Mouse (Mus musculus) forebrain, embryonic 12.5 days (tissue): ENCODE data around the gene Abcc4. TPM values are rescaled to one million over a fixed set of nuclear protein-coding genes. Genes with fewer than 3 reads are reported as not detected.

Experiments
- ATAC-seq: fragments of 200-750 bp; cut with Nextera tagmentation; 2 replicates; pipeline ENCODE4 v1.8.0; 2017; ENCODE audit warnings: moderate TSS enrichment; ENCODE audit not compliant: low FRiP score
- H3K27ac ChIP-seq: fragments of 300-500 bp; sonication (generic); 2 replicates; pipeline ENCODE4 v1.5.1; 2016; ENCODE audit warnings: mild to moderate bottlenecking
- H3K27me3 ChIP-seq: fragments of 300-500 bp; sonication (generic); 2 replicates; pipeline ENCODE4 v1.6.1; 2016; ENCODE audit warnings: mild to moderate bottlenecking
- H3K36me3 ChIP-seq: fragments of 300-500 bp; sonication (generic); replicated peaks from 2 replicates; pipeline ENCODE4 v1.6.1; 2016; ENCODE audit warnings: mild to moderate bottlenecking
- H3K4me1 ChIP-seq: fragments of 300-500 bp; sonication (generic); 2 replicates; pipeline ENCODE4 v1.6.1; 2016
- H3K4me2 ChIP-seq: fragments of 300-500 bp; sonication (generic); 2 replicates; pipeline ENCODE4 v1.6.1; 2016; ENCODE audit warnings: mild to moderate bottlenecking, moderate library complexity
- H3K4me3 ChIP-seq: fragments of 300-500 bp; sonication (generic); replicated peaks from 2 replicates; pipeline ENCODE4 v1.5.1; 2016; ENCODE audit warnings: mild to moderate bottlenecking
- H3K9ac ChIP-seq: fragments of 300-500 bp; sonication (generic); 2 replicates; pipeline ENCODE4 v1.6.1; 2016; ENCODE audit warnings: mild to moderate bottlenecking
- H3K9me3 ChIP-seq: fragments of 300-500 bp; sonication (generic); 2 replicates; pipeline ENCODE4 v1.6.1; 2016
- WGBS: fragments of 180-500 bp; shearing (Covaris S2); methylation state at CpG from one replicate; pipeline ENCODE4 v1.1.7; 2016; 5-methylcytosine and 5-hydroxymethylcytosine counted together
- polyA plus RNA-seq: library from polyadenylated mRNA; unstranded; fragments of >200 nt; fragmentation: Nextera tagmentation; extraction: Ambion mirVana; gene quantifications from 2 replicates; pipeline ENCODE4 v1.2.1, GENCODE M21; 2016

Abcc4 gene
- polyA plus RNA-seq, 1 experiment from 2014 or later, result 2.1 TPM

- Histone ChIP-seq H3K4me1 (peaks cover 6% of the 10 kb centered on the region; the same call in 1 of the 2 replicates), H3K9me3 (no peaks in the 10 kb centered on the region), H3K27me3 (peaks cover 2% of the 10 kb centered on the region; the same call in 1 of the 2 replicates), H3K27ac (no peak overlapping the region), H3K4me2 (no peak overlapping the region), H3K4me3 (no peak overlapping the region), H3K9ac (no peak overlapping the region), H3K36me3 (no peaks in the 10 kb centered on the region)
- 97% methylated on average over 11 of the region's 11 CpGs for WGBS
- no peak for ATAC-seq
These were observed 95.2 kb downstream of the Abcc4 start for GRCm38 (mm10) chr14:118610786-118611185.

DNA sequence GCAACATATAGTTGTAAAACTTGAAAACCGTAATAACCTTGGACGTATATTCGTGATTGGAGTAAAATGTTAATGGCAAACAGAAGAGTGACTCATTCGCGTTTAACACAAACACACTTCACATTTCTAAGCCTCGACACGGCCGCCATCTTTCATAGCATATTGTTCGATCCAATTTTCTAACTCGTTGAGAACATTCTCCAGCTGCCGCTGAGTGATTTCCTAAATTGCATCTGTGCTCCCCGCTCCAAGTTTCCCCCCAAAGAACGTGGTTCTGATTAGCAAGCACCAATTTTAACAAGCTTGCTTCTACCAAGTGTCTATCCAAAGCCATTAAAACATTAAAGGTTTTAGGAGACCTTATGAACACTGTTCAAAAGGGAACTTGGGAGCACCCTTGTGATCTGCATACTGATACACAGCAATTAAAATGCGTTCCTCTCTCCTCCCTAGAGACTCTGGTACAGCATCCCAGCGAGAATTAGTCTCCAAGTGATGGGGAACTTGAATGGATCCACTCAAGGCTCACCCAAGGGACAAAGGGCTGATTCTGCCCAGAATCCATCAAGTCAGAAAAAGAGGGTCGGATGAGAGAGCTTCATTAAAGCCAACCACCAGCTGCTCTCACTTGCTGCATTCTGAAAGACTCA lies 97.1 kb downstream of the Abcc4 start:
- H3K9me3 ChIP-seq, result no peaks in the 10 kb centered on the region
- peaks cover 6% of the 10 kb centered on the region; the same call in 1 of the 2 replicates for H3K4me1 ChIP-seq
- no peak overlapping the region for H3K4me2 ChIP-seq
- H3K9ac ChIP-seq, result no peak overlapping the region
- H3K36me3 ChIP-seq, result no peaks in the 10 kb centered on the region
- H3K4me3 ChIP-seq, result no peak overlapping the region
- H3K27ac ChIP-seq, result peak overlapping the region; percentile 43
- ATAC-seq, result peak; percentile 80; the same call in 1 of the 2 replicates
- peaks cover 2% of the 10 kb centered on the region; the same call in 1 of the 2 replicates for H3K27me3 ChIP-seq
- WGBS, result 41% methylated on average over 16 of the region's 16 CpGs

DNA sequence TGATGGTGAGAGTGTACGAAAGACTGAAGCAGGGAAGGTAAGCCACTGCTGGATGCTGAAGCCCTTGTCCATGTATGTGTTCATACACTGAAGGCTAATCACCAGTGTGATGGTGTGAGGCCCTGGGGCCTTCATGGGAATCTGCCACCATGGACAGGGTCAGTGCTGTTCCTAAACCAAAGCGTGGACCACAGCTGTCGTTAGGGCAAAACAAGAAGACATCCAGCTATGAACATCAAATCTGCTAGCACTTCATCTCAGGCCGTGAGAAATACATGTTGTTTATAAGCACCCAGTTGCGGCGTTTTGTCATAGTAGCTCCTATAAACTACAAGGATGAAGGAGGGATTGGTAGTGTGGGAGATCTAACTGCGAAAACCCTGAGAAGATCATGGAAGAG lies 97.7 kb downstream of the Abcc4 start:
- Histone ChIP-seq H3K36me3 (no peaks in the 10 kb centered on the region), H3K4me3 (no peak overlapping the region), H3K27ac (peak overlapping the region; percentile 43), H3K9ac (no peak overlapping the region), H3K4me2 (no peak overlapping the region), H3K9me3 (no peaks in the 10 kb centered on the region), H3K4me1 (peaks cover 6% of the 10 kb centered on the region; the same call in 1 of the 2 replicates), H3K27me3 (peaks cover 2% of the 10 kb centered on the region; the same call in 1 of the 2 replicates)
- WGBS, result 91% methylated on average over 7 of the region's 7 CpGs
- no peak for ATAC-seq

GRCm38 (mm10) chr14:118606476-118606875 lies 99.5 kb downstream of the Abcc4 start:
- H3K4me2 ChIP-seq, result no peak overlapping the region
- 86% methylated on average over 9 of the region's 9 CpGs for WGBS
- H3K27me3 ChIP-seq, result peaks cover 2% of the 10 kb centered on the region; the same call in 1 of the 2 replicates
- no peak overlapping the region for H3K4me3 ChIP-seq
- no peaks in the 10 kb centered on the region for H3K36me3 ChIP-seq
- no peak for ATAC-seq
- H3K4me1 ChIP-seq, result peaks cover 10% of the 10 kb centered on the region
- no peak overlapping the region for H3K9ac ChIP-seq
- H3K27ac ChIP-seq, result no peak overlapping the region
- no peaks in the 10 kb centered on the region for H3K9me3 ChIP-seq

GRCm38 (mm10) chr14:118604903-118605302 lies 101.1 kb downstream of the Abcc4 start:
- peaks cover 21% of the 10 kb centered on the region for H3K4me1 ChIP-seq
- H3K9me3 ChIP-seq, result no peaks in the 10 kb centered on the region
- no peak overlapping the region for H3K9ac ChIP-seq
- peaks cover 2% of the 10 kb centered on the region; the same call in 1 of the 2 replicates for H3K27me3 ChIP-seq
- H3K4me2 ChIP-seq, result no peak overlapping the region
- ATAC-seq, result no peak
- no peaks in the 10 kb centered on the region for H3K36me3 ChIP-seq
- no peak overlapping the region for H3K4me3 ChIP-seq
- no peak overlapping the region for H3K27ac ChIP-seq
- 98% methylated on average over 2 of the region's 2 CpGs for WGBS

DNA sequence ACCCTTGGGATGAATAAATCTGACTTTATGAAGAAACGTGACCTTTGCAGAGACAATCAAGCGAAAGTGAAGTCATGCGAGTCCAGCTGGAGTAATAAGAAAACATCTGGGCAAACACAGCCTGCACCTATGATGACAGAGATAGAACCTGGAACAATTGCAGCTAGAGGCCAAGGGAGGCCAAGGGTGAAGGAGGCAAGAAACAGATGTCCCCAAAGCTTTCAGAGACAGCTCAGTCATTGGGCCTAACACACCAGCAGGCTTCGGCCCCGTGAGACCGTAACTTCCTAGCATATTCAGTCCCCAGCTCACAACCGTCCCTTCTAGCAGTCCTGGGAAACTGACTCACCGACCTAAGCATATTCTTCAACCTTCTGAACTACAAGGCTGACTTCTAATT lies 104.0 kb downstream of the Abcc4 start:
- Histone ChIP-seq H3K9ac (no peak overlapping the region), H3K9me3 (no peaks in the 10 kb centered on the region), H3K27ac (no peak overlapping the region), H3K4me3 (no peak overlapping the region), H3K27me3 (peaks cover 10% of the 10 kb centered on the region), H3K36me3 (no peaks in the 10 kb centered on the region), H3K4me2 (no peak overlapping the region), H3K4me1 (peaks cover 15% of the 10 kb centered on the region)
- 72% methylated on average over 8 of the region's 8 CpGs for WGBS
- ATAC-seq, result no peak

GRCm38 (mm10) chr14:118600746-118601145 lies 105.3 kb downstream of the Abcc4 start:
- H3K4me3 ChIP-seq, result no peak overlapping the region
- 41% methylated on average over 6 of the region's 6 CpGs for WGBS
- no peak for ATAC-seq
- H3K9me3 ChIP-seq, result no peaks in the 10 kb centered on the region
- H3K27me3 ChIP-seq, result peaks cover 12% of the 10 kb centered on the region
- no peaks in the 10 kb centered on the region for H3K36me3 ChIP-seq
- no peak overlapping the region for H3K27ac ChIP-seq
- peaks cover 19% of the 10 kb centered on the region for H3K4me1 ChIP-seq
- H3K9ac ChIP-seq, result no peak overlapping the region
- H3K4me2 ChIP-seq, result no peak overlapping the region

DNA sequence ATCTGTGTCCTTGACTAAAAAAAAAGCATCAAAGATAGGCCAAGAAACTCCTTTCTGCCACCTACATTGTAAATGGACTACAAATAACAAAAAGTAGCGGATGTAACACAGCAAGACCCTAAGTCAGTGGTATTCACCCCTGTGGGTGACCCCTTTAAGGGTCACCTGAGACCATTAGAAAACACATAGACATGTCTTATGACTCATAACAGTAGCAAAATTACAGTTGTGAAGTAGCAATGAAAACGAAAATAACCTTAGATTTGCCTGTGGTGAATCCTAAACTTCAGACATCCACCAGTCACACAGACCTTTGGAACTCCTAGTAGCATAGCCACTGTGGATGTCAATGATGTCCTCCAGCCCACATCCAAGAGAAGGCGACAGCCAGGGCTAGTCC lies 107.3 kb downstream of the Abcc4 start:
- WGBS, result 94% methylated on average over 3 of the region's 3 CpGs
- Histone ChIP-seq H3K4me2 (no peak overlapping the region), H3K9ac (no peak overlapping the region), H3K4me1 (peaks cover 25% of the 10 kb centered on the region), H3K4me3 (no peak overlapping the region), H3K9me3 (no peaks in the 10 kb centered on the region), H3K27ac (no peak overlapping the region), H3K27me3 (peaks cover 20% of the 10 kb centered on the region), H3K36me3 (no peaks in the 10 kb centered on the region)
- ATAC-seq, result no peak

- no peak for ATAC-seq
- Histone ChIP-seq H3K36me3 (no peaks in the 10 kb centered on the region), H3K4me3 (no peak overlapping the region), H3K4me1 (peaks cover 20% of the 10 kb centered on the region), H3K27me3 (peaks cover 46% of the 10 kb centered on the region), H3K4me2 (no peak overlapping the region), H3K9me3 (no peaks in the 10 kb centered on the region), H3K27ac (no peak overlapping the region), H3K9ac (no peak overlapping the region)
- 94% methylated on average over 13 of the region's 13 CpGs for WGBS
These were observed 111.6 kb downstream of the Abcc4 start for GRCm38 (mm10) chr14:118594463-118594862.

- H3K27ac ChIP-seq, result no peak overlapping the region; the same call in 1 of the 2 replicates
- ATAC-seq, result peak; percentile 82
These were observed 114.3 kb downstream of the Abcc4 start for GRCm38 (mm10) chr14:118591477-118592403.

DNA sequence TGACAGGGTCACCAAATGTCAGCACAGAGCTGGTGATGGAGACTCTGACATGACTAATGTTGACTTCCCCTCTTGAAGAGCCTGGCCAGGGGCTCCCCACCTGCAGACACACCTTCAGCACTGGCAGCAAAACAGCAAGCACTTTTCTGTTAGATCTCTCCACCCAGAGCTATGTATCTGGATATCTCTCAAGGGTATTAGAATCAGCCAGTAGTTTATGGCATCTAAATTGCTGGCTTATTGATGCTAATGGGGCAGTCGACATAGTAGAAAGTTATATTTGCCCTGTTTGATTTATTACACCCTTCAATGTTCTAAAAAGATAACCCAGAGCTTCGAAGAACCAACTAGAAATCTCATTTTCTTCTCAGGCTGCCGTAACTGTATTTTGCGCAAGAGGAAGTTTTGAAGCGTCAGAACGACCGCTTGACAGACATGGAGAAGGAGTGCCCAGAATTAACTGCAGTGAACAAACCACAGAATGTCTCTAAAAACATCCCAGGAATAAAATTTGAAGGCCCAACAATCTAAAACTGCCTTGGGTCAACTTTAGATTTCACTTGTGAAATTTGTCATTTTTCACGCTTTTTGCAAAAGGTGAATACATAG lies 123.6 kb downstream of the Abcc4 start:
- no peak for ATAC-seq
- Histone ChIP-seq H3K27ac (no peak overlapping the region), H3K9ac (no peak overlapping the region), H3K4me1 (peaks cover 4% of the 10 kb centered on the region; the same call in 1 of the 2 replicates), H3K27me3 (0 out of 2 replicates have a peak, but pooled peaks cover 4% of the 10 kb centered on the region), H3K4me3 (no peak overlapping the region), H3K4me2 (no peak overlapping the region), H3K36me3 (no peaks in the 10 kb centered on the region), H3K9me3 (no peaks in the 10 kb centered on the region)
- WGBS, result 93% methylated on average over 8 of the region's 8 CpGs

More at GRCm38 (mm10) chr14:118591477-118592403, 114.3 kb downstream of the Abcc4 start:
- no peaks in the 10 kb centered on the region for H3K9me3 ChIP-seq
- no peak overlapping the region for H3K4me2 ChIP-seq
- no peaks in the 10 kb centered on the region for H3K36me3 ChIP-seq
- H3K4me3 ChIP-seq, result no peak overlapping the region
- WGBS, result 49% methylated on average over 20 of the region's 20 CpGs
- H3K9ac ChIP-seq, result no peak overlapping the region
- H3K27me3 ChIP-seq, result peaks cover 35% of the 10 kb centered on the region
- peaks cover 20% of the 10 kb centered on the region for H3K4me1 ChIP-seq

- no peak overlapping the region for H3K27ac ChIP-seq
- WGBS, result 80% methylated on average over 8 of the region's 8 CpGs
- H3K4me2 ChIP-seq, result no peak overlapping the region
- 0 out of 2 replicates have a peak, but pooled peaks cover 4% of the 10 kb centered on the region for H3K27me3 ChIP-seq
- no peak for ATAC-seq
- no peak overlapping the region for H3K4me3 ChIP-seq
- H3K9ac ChIP-seq, result no peak overlapping the region
- H3K9me3 ChIP-seq, result no peaks in the 10 kb centered on the region
- H3K4me1 ChIP-seq, result peaks cover 4% of the 10 kb centered on the region; the same call in 1 of the 2 replicates
- H3K36me3 ChIP-seq, result no peaks in the 10 kb centered on the region
These were observed 124.3 kb downstream of the Abcc4 start for GRCm38 (mm10) chr14:118581673-118582072.
